Mouse (Mus musculus) ZHBTc4 (cell line): ENCODE results near the gene Atp8a2.

Experiments
- DNase-seq: peaks from one replicate; pipeline ENCODE4 v3.0.0-alpha.2; 2011; ENCODE audit warnings: low read depth, low spot score

Gene Atp8a2

GRCm38 (mm10) chr14:59607021-59607420, 590.0 kb downstream of the Atp8a2 start:
- DNase-seq: no peak

GRCm38 (mm10) chr14:59605671-59606353, 591.2 kb downstream of the Atp8a2 start:
- peak; percentile 48 for DNase-seq

- peak; percentile 25 for DNase-seq
Measured at GRCm38 (mm10) chr14:59604002-59604645, 592.9 kb downstream of the Atp8a2 start.

GRCm38 (mm10) chr14:59598260-59598627, 598.7 kb downstream of the Atp8a2 start:
- DNase-seq: no peak

GRCm38 (mm10) chr14:59597398-59598259, 599.4 kb downstream of the Atp8a2 start, which contains the start of gene Cdadc1:
Cdadc1 (minus strand) TSS chr14:59597959.
- peak; percentile 85 for DNase-seq

- DNase-seq: no peak
Measured at GRCm38 (mm10) chr14:59594988-59595387, 602.0 kb downstream of the Atp8a2 start.

GRCm38 (mm10) chr14:59592593-59592992, 604.4 kb downstream of the Atp8a2 start:
- no peak for DNase-seq

- peak; percentile 35 for DNase-seq
Measured at GRCm38 (mm10) chr14:59591901-59592300, 605.1 kb downstream of the Atp8a2 start.

- peak; percentile 23 for DNase-seq
Measured at GRCm38 (mm10) chr14:59590614-59591013, 606.4 kb downstream of the Atp8a2 start.
